Mouse (Mus musculus) forebrain, embryonic 14.5 days (tissue): Measurements from ENCODE around the gene Apc2. TPM values are rescaled to one million over a fixed set of nuclear protein-coding genes. Genes with fewer than 3 reads are reported as not detected.
A peak's percentile ranks its signal among the peaks of the same experiment; 100 is the strongest.

ENCODE experiments used
- ATAC-seq: fragments of 200-750 bp; cut with Nextera tagmentation; 2 replicates; pipeline ENCODE4 v1.8.0; 2017; ENCODE audit warnings: mild to moderate bottlenecking, moderate library complexity
- DNase-seq: peaks from one replicate; pipeline ENCODE4 v3.0.0-alpha.2; 2015; ENCODE audit warnings: low spot score
- H3K27ac ChIP-seq: fragments of 300-500 bp; sonication (generic); 2 replicates; pipeline ENCODE4 v1.5.1; 2014; ENCODE audit warnings: low read depth, mild to moderate bottlenecking, control low read depth, low read length, moderate library complexity
- H3K27me3 ChIP-seq: fragments of 300-500 bp; sonication (generic); replicated peaks from 2 replicates; pipeline ENCODE4 v1.6.1; 2014; ENCODE audit warnings: low read length, control low read depth, mixed read lengths; ENCODE audit not compliant: control insufficient read depth, insufficient read depth
- H3K36me3 ChIP-seq: fragments of 300-500 bp; sonication (generic); 2 replicates; pipeline ENCODE4 v1.6.1; 2014; ENCODE audit warnings: low read length, control low read depth; ENCODE audit not compliant: control insufficient read depth, insufficient read depth
- H3K4me1 ChIP-seq: fragments of 300-500 bp; sonication (generic); 2 replicates; pipeline ENCODE4 v1.6.1; 2014; ENCODE audit warnings: antibody characterized with exemption, low read length, control low read depth; ENCODE audit not compliant: control insufficient read depth, insufficient read depth
- H3K4me2 ChIP-seq: fragments of 300-500 bp; sonication (generic); 2 replicates; pipeline ENCODE4 v1.6.1; 2014; ENCODE audit warnings: mild to moderate bottlenecking, control low read depth, low read length
- H3K4me3 ChIP-seq: fragments of 300-500 bp; sonication (generic); 2 replicates; pipeline ENCODE4 v1.5.1; 2014; ENCODE audit warnings: low read depth, low read length, control low read depth
- H3K9ac ChIP-seq: fragments of 300-500 bp; sonication (generic); 2 replicates; pipeline ENCODE4 v1.6.1; 2014; ENCODE audit warnings: mild to moderate bottlenecking, low read length, control low read depth, moderate library complexity
- H3K9me3 ChIP-seq: fragments of 300-500 bp; sonication (generic); replicated peaks from 2 replicates; pipeline ENCODE4 v1.6.1; 2016; ENCODE audit warnings: low read length, control low read depth, mixed read lengths; ENCODE audit not compliant: control insufficient read depth
- WGBS: fragments of 180-500 bp; shearing (Covaris S2); extraction: QIAGEN DNeasy Blood & Tissue Kit; methylation state at CpG from one replicate; pipeline ENCODE4 v1.1.7; 2014; 5-methylcytosine and 5-hydroxymethylcytosine counted together
- polyA plus RNA-seq: library from polyadenylated mRNA; unstranded; fragments of >200 nt; fragmentation: Nextera tagmentation; extraction: Ambion mirVana; gene quantifications from 2 replicates; pipeline ENCODE4 v1.2.1, GENCODE M21; 2014

Gene Apc2
- polyA plus RNA-seq, 1 experiment from 2014 or later, result 154 TPM

- H3K36me3 ChIP-seq, result no peaks in the 10 kb centered on the region
- peak overlapping the region; percentile 88; the same call in 1 of the 2 replicates for H3K4me2 ChIP-seq
- no peak for DNase-seq
- no peak overlapping the region for H3K27ac ChIP-seq
- H3K27me3 ChIP-seq, result no peaks in the 10 kb centered on the region
- peaks cover 16% of the 10 kb centered on the region for H3K4me1 ChIP-seq
- H3K9me3 ChIP-seq, result no peaks in the 10 kb centered on the region
- H3K9ac ChIP-seq, result no peak overlapping the region
- ATAC-seq, result no peak
- WGBS, result 79% methylated on average over 17 of the region's 17 CpGs
- H3K4me3 ChIP-seq, result no peak overlapping the region
Observed at GRCm38 (mm10) chr10:80324120-80325037, 28.6 kb downstream of the Apc2 start.

DNA sequence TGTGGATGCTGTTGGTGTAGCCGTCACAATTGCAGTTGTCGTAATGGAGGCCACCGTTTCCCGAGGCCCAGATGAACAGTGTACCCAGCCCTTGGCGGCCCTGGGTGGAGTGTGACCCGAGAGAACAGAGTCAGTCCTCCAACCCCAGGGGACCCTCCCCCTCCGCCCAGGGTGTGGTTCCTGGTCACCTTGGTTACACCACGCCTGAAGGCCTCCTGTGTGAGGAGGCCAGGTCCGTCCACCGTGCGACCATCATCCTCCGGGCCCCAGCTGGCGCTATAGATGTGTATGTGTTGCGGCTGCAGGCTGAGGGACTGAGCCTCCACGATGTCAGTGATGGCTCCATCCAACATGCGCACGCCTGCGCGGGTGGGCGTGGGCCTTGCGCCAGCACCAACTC, 29.3 kb downstream of the Apc2 start:
- H3K4me3 ChIP-seq, result no peak overlapping the region
- DNase-seq (no peak), ATAC-seq (no peak)
- H3K9ac ChIP-seq, result no peak overlapping the region
- 82% methylated on average over 21 of the region's 21 CpGs for WGBS
- H3K4me2 ChIP-seq, result no peak overlapping the region
- H3K27ac ChIP-seq, result no peak overlapping the region
- H3K4me1 ChIP-seq, result peaks cover 13% of the 10 kb centered on the region
- no peaks in the 10 kb centered on the region for H3K9me3 ChIP-seq
- no peaks in the 10 kb centered on the region for H3K36me3 ChIP-seq
- H3K27me3 ChIP-seq, result no peaks in the 10 kb centered on the region

- peaks cover 7% of the 10 kb centered on the region; the same call in 1 of the 2 replicates for H3K27me3 ChIP-seq
- peak within 1 kb of the TSS; percentile 79 for H3K4me2 ChIP-seq
- H3K4me1 ChIP-seq, result peaks cover 11% of the 10 kb centered on the region
- H3K9ac ChIP-seq, result peak within 1 kb of the TSS; percentile 46
- no peaks in the 10 kb centered on the region for H3K9me3 ChIP-seq
- H3K36me3 ChIP-seq, result no peaks in the 10 kb centered on the region
- WGBS, result 4% methylated on average over 34 of the region's 36 CpGs
- peak within 1 kb of the TSS; percentile 40 for H3K4me3 ChIP-seq
- H3K27ac ChIP-seq, result no peak within 1 kb of the TSS; the same call in 1 of the 2 replicates
- peak; percentile 94 for ATAC-seq
- DNase-seq, result peak; percentile 97
Observed at GRCm38 (mm10) chr10:80329273-80330081, 33.7 kb downstream of the Apc2 start, which contains the start of the genes Pcsk4 and Reep6. Pcsk4 (minus strand) TSS chr10:80329498. Reep6 (plus strand) TSS chr10:80329953.

- ATAC-seq (no peak), DNase-seq (no peak)
- Histone ChIP-seq H3K36me3 (no peaks in the 10 kb centered on the region), H3K4me3 (peak overlapping the region; percentile 40), H3K27me3 (peaks cover 7% of the 10 kb centered on the region; the same call in 1 of the 2 replicates), H3K9me3 (no peaks in the 10 kb centered on the region), H3K4me2 (peak overlapping the region; percentile 79), H3K4me1 (peaks cover 11% of the 10 kb centered on the region), H3K27ac (no peak overlapping the region), H3K9ac (peak overlapping the region; percentile 46)
- WGBS, result 1% methylated on average over 40 of the region's 41 CpGs
Observed at GRCm38 (mm10) chr10:80330084-80330483, 34.3 kb downstream of the Apc2 start.

GRCm38 (mm10) chr10:80330888-80331287, 35.1 kb downstream of the Apc2 start:
- 0 out of 2 replicates have a peak overlapping the region, but pooled peaks have one; percentile 46 for H3K9ac ChIP-seq
- 63% methylated on average over 2 of the region's 2 CpGs for WGBS
- no peak overlapping the region for H3K4me2 ChIP-seq
- DNase-seq (no peak), ATAC-seq (no peak)
- H3K27ac ChIP-seq, result no peak overlapping the region
- peaks cover 7% of the 10 kb centered on the region; the same call in 1 of the 2 replicates for H3K27me3 ChIP-seq
- H3K9me3 ChIP-seq, result no peaks in the 10 kb centered on the region
- peaks cover 11% of the 10 kb centered on the region for H3K4me1 ChIP-seq
- no peaks in the 10 kb centered on the region for H3K36me3 ChIP-seq
- no peak overlapping the region for H3K4me3 ChIP-seq

DNA sequence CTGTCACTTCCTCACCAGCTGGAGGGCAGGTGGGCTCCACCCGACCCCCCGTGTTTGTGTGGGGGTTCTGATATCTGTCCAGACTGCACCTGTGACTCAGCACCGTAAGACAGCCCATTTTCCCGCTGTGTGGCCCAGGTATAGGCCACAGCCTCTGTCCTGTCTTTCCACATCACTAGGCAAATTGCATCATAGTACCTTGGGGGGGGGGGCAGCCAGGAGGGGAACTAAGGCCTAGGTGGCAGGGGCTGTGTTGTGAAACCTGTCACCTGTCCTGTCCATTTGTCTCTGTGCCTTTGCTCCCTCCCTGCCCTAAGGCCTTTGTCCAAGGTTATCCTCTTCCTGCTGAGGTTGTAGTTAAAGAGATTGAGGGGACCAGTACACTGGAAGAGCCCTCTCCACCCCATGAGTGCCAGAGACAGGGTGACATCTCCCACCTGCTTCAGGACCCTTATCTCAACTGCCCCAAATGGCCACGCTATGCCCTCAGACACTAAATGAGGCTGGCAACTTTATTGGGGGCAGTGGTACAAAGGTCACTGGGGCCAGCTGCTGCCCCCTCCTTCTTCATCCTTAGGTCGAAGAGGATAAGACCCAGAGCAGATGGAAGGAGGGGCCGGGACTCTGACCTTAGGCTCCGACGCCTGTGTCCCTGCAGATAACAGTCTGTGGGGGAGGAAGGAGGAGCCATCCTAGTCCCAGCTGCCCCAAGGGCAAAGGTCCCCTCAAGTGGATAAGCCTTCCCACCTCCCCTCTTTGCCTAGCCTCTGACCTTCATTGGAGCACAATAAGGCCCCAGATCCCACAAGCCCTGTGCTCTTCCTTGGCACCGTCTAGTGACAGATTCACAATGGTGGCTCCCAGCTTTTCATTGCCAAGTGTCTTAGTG, 36.1 kb downstream of the Apc2 start:
- H3K27ac ChIP-seq, result no peak overlapping the region
- H3K4me1 ChIP-seq, result peaks cover 11% of the 10 kb centered on the region
- no peaks in the 10 kb centered on the region for H3K36me3 ChIP-seq
- H3K27me3 ChIP-seq, result peaks cover 7% of the 10 kb centered on the region; the same call in 1 of the 2 replicates
- H3K9ac ChIP-seq, result no peak overlapping the region
- H3K4me2 ChIP-seq, result no peak overlapping the region
- WGBS, result 83% methylated on average over 10 of the region's 10 CpGs
- H3K9me3 ChIP-seq, result no peaks in the 10 kb centered on the region
- ATAC-seq (no peak), DNase-seq (no peak)
- no peak overlapping the region for H3K4me3 ChIP-seq

DNA sequence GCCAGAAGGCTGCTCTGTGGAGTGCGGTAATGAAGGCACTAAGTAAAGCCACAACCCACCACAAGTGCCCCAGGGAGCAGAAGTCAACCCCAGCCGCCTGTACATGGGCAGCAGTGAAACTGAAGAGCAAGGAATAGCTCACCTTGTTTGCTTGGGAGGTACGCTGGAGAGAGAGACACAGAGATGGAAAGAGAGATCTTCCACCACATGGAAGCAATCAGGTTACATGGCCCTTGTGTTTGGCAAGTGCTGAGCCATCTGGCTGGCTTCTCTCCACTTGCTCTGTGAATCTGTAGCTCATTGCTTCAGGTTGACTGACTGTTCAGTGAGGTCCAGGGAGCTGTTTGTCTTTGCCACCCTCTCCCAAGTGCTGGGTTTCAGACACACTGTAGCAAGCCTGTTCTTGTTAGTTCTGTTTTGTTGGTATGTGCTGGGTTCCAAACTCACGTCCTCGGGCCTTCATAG, 36.8 kb downstream of the Apc2 start:
- Histone ChIP-seq H3K4me2 (no peak overlapping the region), H3K9ac (no peak overlapping the region), H3K9me3 (no peaks in the 10 kb centered on the region), H3K27ac (no peak overlapping the region), H3K27me3 (peaks cover 7% of the 10 kb centered on the region; the same call in 1 of the 2 replicates), H3K4me3 (no peak overlapping the region), H3K4me1 (peaks cover 11% of the 10 kb centered on the region), H3K36me3 (no peaks in the 10 kb centered on the region)
- 81% methylated on average over 5 of the region's 5 CpGs for WGBS
- ATAC-seq (no peak), DNase-seq (no peak)

- Histone ChIP-seq H3K4me2 (no peak overlapping the region), H3K9ac (no peak overlapping the region), H3K27ac (no peak overlapping the region), H3K4me1 (no peaks in the 10 kb centered on the region), H3K9me3 (no peaks in the 10 kb centered on the region), H3K36me3 (no peaks in the 10 kb centered on the region), H3K4me3 (no peak overlapping the region), H3K27me3 (peaks cover 14% of the 10 kb centered on the region)
- DNase-seq (no peak), ATAC-seq (no peak)
- 91% methylated on average over 12 of the region's 12 CpGs for WGBS
Observed at GRCm38 (mm10) chr10:80336263-80336662, 40.5 kb downstream of the Apc2 start.
